Mouse (Mus musculus): ENCODE results near the gene Ntrk1.
A peak's percentile ranks its signal among the peaks of the same experiment; 100 is the strongest.

The Ntrk1 gene

DNA sequence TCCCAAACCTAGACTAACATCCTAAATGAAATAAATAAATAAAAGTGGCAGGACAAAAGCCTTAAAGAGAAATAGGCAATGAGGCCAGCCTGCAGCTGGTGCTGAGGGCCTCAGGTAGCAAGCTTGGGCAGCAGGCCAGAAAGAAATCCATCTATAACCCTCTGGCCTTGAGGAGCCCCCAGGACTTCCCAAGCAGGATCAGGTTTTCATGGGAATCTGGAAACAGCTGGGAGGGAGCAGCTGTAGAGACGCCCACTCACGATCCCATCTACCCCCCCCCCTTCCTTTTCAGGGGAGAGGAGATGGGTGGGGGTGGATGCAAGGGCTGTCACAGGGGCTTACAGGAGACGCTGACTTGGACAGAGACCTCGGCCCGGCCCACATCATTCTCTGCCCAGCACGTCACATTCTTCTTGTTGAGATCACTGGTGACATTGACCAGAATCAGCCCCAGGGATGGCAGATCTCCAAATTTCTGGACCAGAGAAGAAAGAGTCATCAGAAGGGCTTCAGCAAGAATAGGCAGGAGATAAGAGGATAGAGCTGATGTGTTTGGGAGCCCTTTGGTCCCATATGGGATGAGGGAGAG is 9.2 kb downstream of the Ntrk1 start:
- no peak for DNase-seq (ENCODE audit: low spot score)

DNA sequence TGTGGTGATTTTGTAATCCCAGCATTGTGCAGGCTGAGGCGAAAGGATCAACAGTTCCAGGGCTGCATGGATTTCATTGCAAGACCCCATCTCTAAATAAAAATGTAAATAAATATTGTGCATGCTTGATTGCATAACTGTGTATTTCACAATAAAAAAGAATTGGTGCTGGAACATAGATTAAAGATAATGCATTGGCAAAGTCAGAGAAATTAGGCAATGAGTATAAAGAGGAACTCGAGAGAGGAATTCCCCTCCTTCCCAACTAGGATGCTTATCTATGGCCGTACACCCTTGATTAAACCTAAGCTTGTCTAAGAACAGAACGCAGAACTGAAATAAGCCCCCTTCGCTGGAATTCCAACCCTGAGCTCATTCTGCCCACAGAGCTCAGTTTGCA is 9.8 kb downstream of the Ntrk1 start:
- no peak for DNase-seq (ENCODE audit: low spot score)

DNA sequence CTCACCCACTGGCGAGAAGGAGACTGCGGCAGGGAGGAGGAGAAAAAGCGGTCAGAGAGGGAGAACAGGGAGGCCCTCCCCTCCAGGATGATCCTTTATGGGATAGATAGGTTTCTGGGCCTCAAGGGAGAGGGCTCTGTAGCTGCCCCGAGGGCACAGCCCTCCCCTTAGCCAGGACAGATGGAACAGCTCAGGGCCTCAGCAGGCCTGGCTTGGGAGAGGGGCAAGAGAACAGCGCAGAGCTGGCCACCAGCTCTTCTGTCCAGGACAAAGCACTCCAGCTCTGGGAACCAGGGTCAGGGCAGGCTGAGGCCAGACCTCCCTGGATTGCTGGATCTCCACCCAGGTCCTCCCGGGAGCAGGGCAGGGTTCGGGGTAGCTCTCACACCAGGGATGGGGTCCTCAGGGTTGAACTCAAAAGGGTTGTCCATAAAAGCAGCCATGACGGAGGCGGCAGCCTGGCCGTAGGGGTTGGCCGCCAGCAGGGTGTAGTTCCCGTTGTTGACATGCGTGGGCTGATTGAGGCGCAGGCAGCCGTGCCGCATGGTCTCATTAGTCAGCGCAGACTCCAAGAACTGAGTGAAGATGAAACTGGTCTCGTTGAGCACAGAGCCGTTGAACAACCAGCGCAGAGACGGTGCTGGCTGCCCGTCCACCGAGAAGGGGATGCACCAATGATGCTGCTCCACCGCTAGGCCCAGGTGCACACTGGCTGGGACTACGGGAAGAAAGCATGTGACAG is 11.5 kb downstream of the Ntrk1 start:
- no peak for DNase-seq (ENCODE audit: low spot score)

GRCm38 (mm10) chr3:87779086-87779485 is 15.9 kb downstream of the Ntrk1 start:
- DNase-seq (ENCODE audit: low spot score), result no peak

DNA sequence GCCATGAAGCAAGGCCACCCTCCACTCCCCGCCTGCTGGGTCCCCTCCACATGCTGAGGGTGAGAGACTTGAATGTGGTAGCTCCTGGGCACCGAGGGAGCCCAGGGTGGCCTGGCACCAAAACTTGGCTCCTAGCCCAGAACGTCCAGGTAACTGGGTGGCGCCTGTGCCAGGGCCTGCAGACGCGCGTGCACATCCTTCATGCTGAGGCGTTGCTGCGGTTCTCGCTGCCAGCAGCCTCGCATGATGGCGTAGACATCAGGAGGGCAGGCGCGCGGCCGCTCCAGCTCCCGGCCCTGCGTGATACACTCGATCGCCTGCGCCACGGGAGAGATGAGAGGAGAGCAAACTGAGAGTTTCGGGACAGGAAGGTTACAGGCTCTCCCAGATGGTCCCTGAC is 16.7 kb downstream of the Ntrk1 start:
- no peak for DNase-seq (ENCODE audit: low spot score)

- DNase-seq (ENCODE audit: low spot score), result no peak
Measured at GRCm38 (mm10) chr3:87771088-87771487, 23.9 kb downstream of the Ntrk1 start.

DNA sequence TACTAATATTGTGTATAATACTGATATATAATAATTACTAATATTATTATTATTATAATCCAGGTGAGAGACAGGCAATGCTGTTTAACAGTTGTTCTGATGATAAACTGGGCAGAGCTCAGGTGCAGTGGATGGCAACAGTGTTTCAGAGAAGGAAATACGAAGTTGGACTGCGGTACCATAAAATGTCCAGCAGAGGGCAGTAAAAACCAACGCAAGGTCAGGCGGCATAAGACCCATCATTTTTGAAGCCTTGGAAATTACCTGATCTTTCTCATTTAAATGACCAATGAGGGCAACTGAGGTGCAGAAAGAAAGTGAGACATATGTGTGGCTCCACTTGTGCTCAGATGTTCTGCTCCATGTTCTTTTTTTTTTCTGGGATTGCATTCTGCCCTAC is 24.7 kb downstream of the Ntrk1 start:
- peak; percentile 22 for DNase-seq (ENCODE audit: low spot score)

GRCm38 (mm10) chr3:87769506-87769905 is 25.5 kb downstream of the Ntrk1 start:
- DNase-seq (ENCODE audit: low spot score), result no peak

DNA sequence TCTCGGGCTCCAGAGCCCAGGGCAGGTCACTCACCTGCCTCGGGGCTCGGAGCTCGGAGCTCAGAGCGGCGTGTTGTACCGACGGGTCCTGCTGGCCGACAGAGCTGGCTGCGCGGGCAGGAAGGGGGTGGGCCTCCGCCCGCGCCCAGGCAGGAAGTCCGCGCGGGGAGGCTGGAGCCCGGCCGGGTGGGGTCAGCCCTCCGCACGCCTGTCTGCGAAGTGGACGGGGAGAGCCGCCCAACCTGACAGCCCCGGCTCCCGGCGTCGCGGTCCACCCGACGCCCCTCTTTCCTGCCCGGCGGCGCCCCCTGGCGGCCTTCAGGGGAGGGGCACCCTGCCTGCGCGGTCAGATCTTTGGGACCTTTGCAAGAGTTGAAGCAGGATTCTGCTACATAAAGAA is 26.1 kb downstream of the Ntrk1 start:
- peak; percentile 58 for DNase-seq (ENCODE audit: low spot score)

- DNase-seq (ENCODE audit: low spot score), result no peak
Measured at GRCm38 (mm10) chr3:87768431-87768830, 26.5 kb downstream of the Ntrk1 start.

- no peak for DNase-seq (ENCODE audit: low spot score)
Measured at GRCm38 (mm10) chr3:87767764-87768163, 27.2 kb downstream of the Ntrk1 start.

DNA sequence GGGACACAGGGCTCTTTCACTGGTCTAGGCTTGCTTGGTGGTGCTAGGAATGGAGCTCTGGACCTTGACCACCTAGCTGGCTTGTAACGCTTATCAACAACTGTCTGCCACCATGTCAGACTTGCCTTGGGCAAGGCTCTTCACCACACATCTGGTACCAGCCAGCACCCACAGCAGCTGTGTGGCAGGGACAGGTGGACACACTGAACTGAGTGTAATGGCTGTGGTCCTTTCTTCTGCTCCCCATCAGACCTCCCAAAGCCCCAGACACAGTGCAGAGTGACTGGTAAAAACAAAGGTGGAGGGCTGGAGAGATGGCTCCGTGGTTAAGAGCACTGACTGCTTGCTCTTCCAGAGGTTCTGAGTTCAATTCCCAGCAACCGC is 28.7 kb downstream of the Ntrk1 start:
- DNase-seq (ENCODE audit: low spot score), result no peak

DNA sequence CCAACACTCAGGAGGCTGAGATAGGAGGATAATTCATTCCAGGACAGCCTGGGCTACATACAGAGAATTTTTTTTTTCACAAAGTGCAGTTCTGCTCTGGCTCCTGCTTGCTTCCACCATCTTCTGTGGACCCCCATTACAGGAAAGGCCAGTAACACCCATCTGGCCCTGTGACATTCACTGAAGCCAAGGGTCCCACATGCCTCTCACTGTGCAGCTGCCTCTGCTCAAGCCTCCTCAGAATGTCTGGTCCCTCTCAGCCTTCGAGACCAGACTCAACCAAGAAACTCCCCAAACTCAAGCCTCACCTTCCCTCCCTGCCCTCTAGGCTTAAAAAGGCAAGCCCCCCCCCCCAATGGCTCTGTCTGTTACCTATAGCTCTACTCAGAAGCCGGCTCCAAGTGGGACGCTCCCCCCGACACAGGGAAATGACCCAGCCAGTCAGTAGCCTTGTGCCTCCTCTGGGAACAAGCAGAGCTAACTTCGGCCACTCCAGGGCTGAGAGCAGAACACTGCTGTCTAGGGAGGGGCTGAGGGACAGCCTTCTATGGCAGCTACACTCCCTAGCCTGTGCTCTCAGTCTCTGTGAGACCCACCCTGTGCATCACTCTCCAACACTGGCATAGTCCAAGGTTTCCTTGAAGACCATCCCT is 29.2 kb downstream of the Ntrk1 start:
- DNase-seq (ENCODE audit: low spot score), result no peak

DNA sequence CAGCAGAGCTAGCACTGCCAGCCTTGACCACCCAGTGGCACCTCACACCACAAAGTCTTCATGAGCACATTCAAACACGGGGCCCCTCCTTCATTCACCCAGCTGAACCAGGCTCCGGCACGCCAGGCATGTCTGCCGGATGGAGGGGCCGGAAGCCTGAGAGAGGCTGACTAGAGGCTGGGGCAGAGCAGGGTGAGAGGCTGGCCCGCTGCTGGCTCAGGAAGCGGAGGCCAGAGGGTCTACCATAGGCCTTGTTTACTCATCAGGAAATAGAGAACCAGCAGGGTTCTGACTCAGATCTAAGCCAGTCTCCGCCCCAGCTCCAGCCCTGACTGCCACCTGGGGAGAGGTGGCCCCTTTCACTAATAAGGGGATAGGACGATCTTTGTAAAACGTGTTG is 29.9 kb downstream of the Ntrk1 start:
- DNase-seq (ENCODE audit: low spot score), result peak; percentile 33

DNA sequence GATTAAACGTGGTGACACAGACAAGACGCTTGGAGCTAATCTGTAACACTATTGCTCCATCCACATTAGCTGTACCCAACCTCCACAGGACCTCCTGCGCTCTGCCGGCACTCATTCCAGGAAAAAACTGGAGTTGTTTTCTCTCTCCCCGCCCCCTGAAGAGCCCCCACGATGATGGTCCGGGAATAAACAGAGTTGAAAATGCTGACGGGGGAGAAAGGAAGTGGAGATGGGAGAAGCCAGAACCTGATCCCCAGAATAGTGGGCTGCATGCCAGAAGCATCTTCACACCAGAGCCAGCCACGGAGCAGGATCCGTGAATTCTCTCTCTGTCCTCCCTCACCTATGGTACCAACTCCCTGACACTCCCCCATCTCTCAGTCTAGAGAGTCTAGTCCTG is 30.5 kb downstream of the Ntrk1 start:
- DNase-seq (ENCODE audit: low spot score), result no peak

- no peak for DNase-seq (ENCODE audit: low spot score)
Measured at GRCm38 (mm10) chr3:87763683-87764289, 31.2 kb downstream of the Ntrk1 start.

DNA sequence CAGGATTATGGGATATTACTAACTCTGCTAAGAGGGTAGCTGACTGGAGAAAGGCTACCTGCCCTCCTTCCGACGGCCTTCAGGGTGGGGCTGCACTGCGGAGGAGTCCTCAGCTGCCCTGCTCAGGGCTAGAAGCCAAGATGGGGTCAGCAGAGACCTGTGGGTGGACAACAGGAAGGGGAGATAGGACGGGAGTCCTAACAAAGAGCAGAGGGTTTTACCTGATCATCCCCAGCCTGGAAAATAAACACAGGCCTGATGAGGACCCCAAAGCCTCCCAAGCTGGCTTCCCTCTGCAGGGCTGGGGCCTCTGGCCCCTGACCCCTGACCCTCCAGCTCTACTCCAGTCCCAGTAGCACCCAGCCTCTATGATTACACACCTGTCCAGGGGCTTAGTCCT is 31.8 kb downstream of the Ntrk1 start:
- DNase-seq (ENCODE audit: low spot score), result no peak

DNA sequence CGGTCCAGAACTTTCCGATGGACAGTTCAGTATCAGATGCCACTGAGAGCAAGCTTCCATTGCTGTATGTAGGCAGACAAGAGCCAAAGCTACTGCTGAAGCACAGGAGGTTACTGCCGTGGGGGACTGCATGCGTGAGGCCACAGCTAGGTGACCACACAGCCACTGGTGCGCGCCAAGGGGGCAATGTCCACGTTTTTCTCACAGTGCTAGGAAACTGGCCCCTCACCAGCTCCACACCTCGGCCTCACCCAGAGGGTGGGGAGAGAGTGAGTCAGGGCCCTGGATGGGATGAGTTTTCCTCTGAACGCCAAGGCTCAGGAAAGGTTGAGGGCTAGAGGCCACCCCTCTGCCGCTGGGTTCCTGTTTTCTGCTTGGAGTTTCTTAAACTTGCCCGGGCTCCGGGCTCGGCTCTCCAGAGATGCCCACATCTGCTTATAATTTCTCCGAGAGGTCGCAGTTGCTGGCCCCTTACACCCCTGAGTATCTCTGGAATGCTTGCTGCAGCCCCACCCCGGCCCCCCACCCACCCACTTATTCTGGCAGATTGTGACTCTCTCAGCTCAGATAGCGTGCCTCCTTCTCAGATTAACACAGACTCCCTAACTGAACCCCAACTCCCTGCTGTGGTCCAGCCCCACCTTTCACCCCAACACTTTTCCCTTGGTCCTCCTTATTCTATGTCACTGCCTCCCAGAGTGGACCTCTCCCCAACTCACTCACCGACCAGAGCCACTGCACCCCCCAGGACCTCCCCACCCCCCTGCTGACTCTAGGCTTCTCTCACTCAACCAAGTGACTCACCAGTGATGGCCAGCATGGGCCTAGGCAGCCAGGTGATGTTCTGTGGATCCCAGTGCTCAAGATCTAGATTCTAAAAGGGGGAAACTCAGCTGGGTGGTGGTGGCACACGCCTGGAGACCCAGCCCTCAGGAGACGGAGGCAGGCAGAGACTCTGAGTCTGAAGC is 33.3 kb downstream of the Ntrk1 start:
- no peak for DNase-seq (ENCODE audit: low spot score)

DNA sequence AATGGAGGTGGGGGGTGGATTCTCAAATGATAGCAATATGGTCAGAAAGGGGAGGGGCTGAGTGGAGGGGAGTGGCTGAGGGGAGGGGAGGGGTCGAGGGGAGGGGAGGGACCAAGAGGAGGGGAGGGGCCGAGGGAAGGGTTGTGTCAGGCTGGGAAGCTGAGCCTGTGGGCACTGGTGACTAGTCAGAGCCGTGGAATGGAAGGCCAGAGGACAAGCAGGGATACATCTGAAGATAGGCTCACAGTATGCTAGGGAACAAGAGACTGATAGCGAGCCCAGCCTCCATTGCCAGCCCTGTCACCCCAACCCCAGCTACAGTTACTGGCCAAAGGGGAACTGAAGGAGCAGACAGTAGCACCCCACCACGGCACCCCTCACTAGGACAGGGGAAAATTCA is 36.3 kb downstream of the Ntrk1 start:
- DNase-seq (ENCODE audit: low spot score), result no peak

GRCm38 (mm10) chr3:87756488-87756887 is 38.5 kb downstream of the Ntrk1 start:
- DNase-seq (ENCODE audit: low spot score), result no peak

GRCm38 (mm10) chr3:87755964-87756363 is 39.0 kb downstream of the Ntrk1 start:
- peak; percentile 13 for DNase-seq (ENCODE audit: low spot score)

GRCm38 (mm10) chr3:87753829-87754228 is 41.1 kb downstream of the Ntrk1 start:
- no peak for DNase-seq (ENCODE audit: low spot score)

All from spleen, adult 12 weeks (tissue).